Mouse (Mus musculus) stomach, embryonic 14.5 days (tissue): Measurements from ENCODE around the gene Nav2. TPM values are rescaled to one million over a fixed set of nuclear protein-coding genes. Genes with fewer than 3 reads are reported as not detected.

ENCODE experiments used
- ATAC-seq: fragments of 200-750 bp; cut with Nextera tagmentation; 2 replicates; pipeline ENCODE4 v1.8.0; 2017; ENCODE audit warnings: low read depth, moderate TSS enrichment; ENCODE audit not compliant: insufficient number of reproducible peaks, insufficient read depth, low FRiP score
- H3K27ac ChIP-seq: fragments of 300-500 bp; sonication (generic); 2 replicates; pipeline ENCODE4 v1.5.1; 2014; ENCODE audit warnings: mild to moderate bottlenecking, low read length, moderate library complexity, mixed read lengths
- H3K27me3 ChIP-seq: fragments of 300-500 bp; sonication (generic); 2 replicates; pipeline ENCODE4 v1.6.1; 2014; ENCODE audit warnings: low read length, control low read depth, mixed read lengths; ENCODE audit not compliant: control insufficient read depth, insufficient read depth
- H3K36me3 ChIP-seq: fragments of 300-500 bp; sonication (generic); 2 replicates; pipeline ENCODE4 v1.6.1; 2014; ENCODE audit warnings: mild to moderate bottlenecking, control low read depth, low read length, moderate library complexity, mixed read lengths; ENCODE audit not compliant: control insufficient read depth, insufficient read depth
- H3K4me1 ChIP-seq: fragments of 300-500 bp; sonication (generic); 2 replicates; pipeline ENCODE4 v1.6.1; 2014; ENCODE audit warnings: low read length, control low read depth, mixed read lengths; ENCODE audit not compliant: control insufficient read depth, insufficient read depth
- H3K4me2 ChIP-seq: fragments of 300-500 bp; sonication (generic); replicated peaks from 2 replicates; pipeline ENCODE4 v1.6.1; 2014; ENCODE audit warnings: low read depth, low read length, control low read depth
- H3K4me3 ChIP-seq: fragments of 300-500 bp; sonication (generic); 2 replicates; pipeline ENCODE4 v1.5.1; 2014; ENCODE audit warnings: low read depth, low read length, control low read depth
- H3K9ac ChIP-seq: fragments of 300-500 bp; sonication (generic); replicated peaks from 2 replicates; pipeline ENCODE4 v1.6.1; 2014; ENCODE audit warnings: low read depth, mild to moderate bottlenecking, control low read depth, low read length, moderate library complexity, mixed read lengths
- H3K9me3 ChIP-seq: fragments of 300-500 bp; sonication (generic); 2 replicates; pipeline ENCODE4 v1.6.1; 2016; ENCODE audit warnings: low read depth, low read length, control low read depth; ENCODE audit not compliant: control insufficient read depth
- WGBS: fragments of 180-500 bp; shearing (Covaris S2); extraction: QIAGEN DNeasy Blood & Tissue Kit; methylation state at CpG from one replicate; pipeline ENCODE4 v1.1.7; 2014; 5-methylcytosine and 5-hydroxymethylcytosine counted together
- polyA plus RNA-seq: library from polyadenylated mRNA; unstranded; fragments of >200 nt; fragmentation: Nextera tagmentation; extraction: Ambion mirVana; gene quantifications from 2 replicates; pipeline ENCODE4 v1.2.1, GENCODE M21; 2014

Gene Nav2
- polyA plus RNA-seq, 1 experiment from 2014 or later, result 41.1 TPM

GRCm38 (mm10) chr7:49010739-49011138, 102.2 kb downstream of the Nav2 start:
- Histone ChIP-seq H3K9ac (no peak overlapping the region), H3K4me3 (no peak overlapping the region), H3K36me3 (no peaks in the 10 kb centered on the region), H3K9me3 (no peaks in the 10 kb centered on the region), H3K4me2 (no peak overlapping the region), H3K27ac (no peak overlapping the region), H3K27me3 (no peaks in the 10 kb centered on the region), H3K4me1 (peaks cover 6% of the 10 kb centered on the region; the same call in 1 of the 2 replicates)
- no peak for ATAC-seq
- WGBS, result 95% methylated on average over 6 of the region's 6 CpGs

DNA sequence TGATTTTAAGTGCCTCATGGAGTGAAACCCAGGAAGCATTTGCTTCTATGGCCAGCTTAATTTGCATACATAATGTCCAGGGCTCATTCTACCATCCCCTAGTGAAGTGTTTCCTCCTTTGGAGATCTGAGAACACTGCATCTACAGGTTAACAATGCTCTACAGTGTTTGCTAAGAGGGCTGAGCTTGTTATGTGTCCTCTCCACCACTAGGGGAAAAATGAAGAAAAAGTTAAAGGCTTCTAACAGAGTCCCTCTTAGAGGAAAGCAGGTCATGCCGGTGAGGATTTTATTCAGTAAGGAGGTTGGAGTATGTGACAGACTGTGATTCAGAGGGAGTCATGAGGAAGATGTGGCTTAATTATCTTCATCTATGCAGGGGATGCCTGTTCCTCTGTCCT, 103.5 kb downstream of the Nav2 start:
- peaks cover 2% of the 10 kb centered on the region; the same call in 1 of the 2 replicates for H3K4me1 ChIP-seq
- 55% methylated on average over 1 of the region's 1 CpGs for WGBS
- no peaks in the 10 kb centered on the region for H3K36me3 ChIP-seq
- H3K27ac ChIP-seq, result no peak overlapping the region
- H3K9me3 ChIP-seq, result no peaks in the 10 kb centered on the region
- no peak overlapping the region for H3K4me3 ChIP-seq
- no peak overlapping the region for H3K4me2 ChIP-seq
- H3K27me3 ChIP-seq, result no peaks in the 10 kb centered on the region
- H3K9ac ChIP-seq, result no peak overlapping the region
- ATAC-seq, result no peak

GRCm38 (mm10) chr7:49014480-49014879, 106.0 kb downstream of the Nav2 start:
- no peak overlapping the region for H3K4me3 ChIP-seq
- H3K4me1 ChIP-seq, result no peaks in the 10 kb centered on the region
- no peak overlapping the region for H3K4me2 ChIP-seq
- 84% methylated on average over 10 of the region's 10 CpGs for WGBS
- H3K36me3 ChIP-seq, result no peaks in the 10 kb centered on the region
- no peaks in the 10 kb centered on the region for H3K27me3 ChIP-seq
- H3K27ac ChIP-seq, result no peak overlapping the region
- H3K9me3 ChIP-seq, result no peaks in the 10 kb centered on the region
- ATAC-seq, result no peak
- no peak overlapping the region for H3K9ac ChIP-seq

DNA sequence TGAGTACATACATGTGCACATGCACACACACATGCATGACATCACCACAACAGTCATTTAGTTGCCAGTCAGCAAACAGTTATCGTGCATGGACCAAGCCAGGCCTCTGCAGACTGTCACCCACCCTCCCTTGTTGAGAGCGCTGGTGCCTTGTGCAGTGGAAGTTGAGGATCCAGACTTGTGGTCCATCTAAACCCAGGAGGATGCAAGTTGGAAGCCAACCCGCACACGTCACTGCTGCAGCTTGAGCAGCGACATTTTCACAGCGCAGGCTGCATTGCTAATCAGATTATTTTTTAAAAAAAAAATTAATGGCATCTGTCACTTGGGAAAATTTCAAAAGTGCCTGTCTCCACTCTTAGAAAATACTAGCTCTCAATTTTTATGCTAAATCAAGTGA, 106.8 kb downstream of the Nav2 start:
- Histone ChIP-seq H3K36me3 (no peaks in the 10 kb centered on the region), H3K27ac (no peak overlapping the region), H3K4me1 (no peaks in the 10 kb centered on the region), H3K4me3 (no peak overlapping the region), H3K4me2 (no peak overlapping the region), H3K9me3 (no peaks in the 10 kb centered on the region), H3K27me3 (no peaks in the 10 kb centered on the region), H3K9ac (no peak overlapping the region)
- no peak for ATAC-seq
- 92% methylated on average over 6 of the region's 6 CpGs for WGBS

GRCm38 (mm10) chr7:49016088-49016487, 107.6 kb downstream of the Nav2 start:
- no peak overlapping the region for H3K4me3 ChIP-seq
- ATAC-seq, result no peak
- no peaks in the 10 kb centered on the region for H3K27me3 ChIP-seq
- no peaks in the 10 kb centered on the region for H3K36me3 ChIP-seq
- no peak overlapping the region for H3K4me2 ChIP-seq
- H3K27ac ChIP-seq, result no peak overlapping the region
- H3K9me3 ChIP-seq, result no peaks in the 10 kb centered on the region
- WGBS, result 75% methylated on average over 2 of the region's 2 CpGs
- H3K9ac ChIP-seq, result no peak overlapping the region
- H3K4me1 ChIP-seq, result no peaks in the 10 kb centered on the region

- no peaks in the 10 kb centered on the region for H3K4me1 ChIP-seq
- 82% methylated on average over 5 of the region's 5 CpGs for WGBS
- no peak overlapping the region for H3K4me2 ChIP-seq
- no peak for ATAC-seq
- H3K4me3 ChIP-seq, result no peak overlapping the region
- no peaks in the 10 kb centered on the region for H3K9me3 ChIP-seq
- no peaks in the 10 kb centered on the region for H3K36me3 ChIP-seq
- no peak overlapping the region for H3K27ac ChIP-seq
- H3K9ac ChIP-seq, result no peak overlapping the region
- no peaks in the 10 kb centered on the region for H3K27me3 ChIP-seq
Measured at GRCm38 (mm10) chr7:49017794-49018193, 109.3 kb downstream of the Nav2 start.

- Histone ChIP-seq H3K9ac (no peak overlapping the region), H3K27me3 (no peaks in the 10 kb centered on the region), H3K9me3 (no peaks in the 10 kb centered on the region), H3K27ac (no peak overlapping the region), H3K4me3 (no peak overlapping the region), H3K36me3 (no peaks in the 10 kb centered on the region), H3K4me2 (no peak overlapping the region), H3K4me1 (no peaks in the 10 kb centered on the region)
- no peak for ATAC-seq
- whole genome bisulfite sequencing, result 37% methylated on average over 7 of the region's 7 CpGs
Measured at GRCm38 (mm10) chr7:49018478-49018914, 110.0 kb downstream of the Nav2 start.

GRCm38 (mm10) chr7:49025026-49025815, 116.7 kb downstream of the Nav2 start:
- ATAC-seq, result no peak
- 70% methylated on average over 8 of the region's 8 CpGs for WGBS
- Histone ChIP-seq H3K4me3 (no peak overlapping the region), H3K36me3 (no peaks in the 10 kb centered on the region), H3K27me3 (no peaks in the 10 kb centered on the region), H3K9ac (no peak overlapping the region), H3K4me2 (no peak overlapping the region), H3K4me1 (no peaks in the 10 kb centered on the region), H3K27ac (no peak overlapping the region), H3K9me3 (no peaks in the 10 kb centered on the region)

DNA sequence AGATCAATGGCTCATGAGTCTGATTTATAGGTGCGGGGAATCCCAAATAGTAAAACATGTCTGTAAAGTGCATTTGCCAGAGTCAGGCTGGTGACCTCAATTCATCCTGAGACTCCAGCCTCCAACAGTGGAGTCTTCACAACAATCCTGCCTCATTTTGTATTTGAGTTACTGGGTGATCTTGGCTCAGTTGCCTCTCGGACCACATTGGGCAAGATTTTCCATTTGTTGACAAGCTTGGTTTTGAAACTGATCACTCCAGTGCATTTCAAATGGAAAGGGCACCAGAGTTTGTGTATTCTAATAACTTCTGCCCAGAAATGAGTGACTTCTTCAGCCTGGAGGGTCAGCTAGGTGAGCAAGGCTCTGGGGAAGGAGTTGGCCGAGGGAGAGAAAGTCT, 117.5 kb downstream of the Nav2 start:
- no peaks in the 10 kb centered on the region for H3K9me3 ChIP-seq
- 90% methylated on average over 3 of the region's 3 CpGs for WGBS
- H3K4me2 ChIP-seq, result no peak overlapping the region
- H3K36me3 ChIP-seq, result no peaks in the 10 kb centered on the region
- no peak for ATAC-seq
- no peaks in the 10 kb centered on the region for H3K4me1 ChIP-seq
- no peak overlapping the region for H3K4me3 ChIP-seq
- no peaks in the 10 kb centered on the region for H3K27me3 ChIP-seq
- H3K9ac ChIP-seq, result no peak overlapping the region
- H3K27ac ChIP-seq, result no peak overlapping the region
